Mouse (Mus musculus) spleen, adult 12 weeks (tissue): ENCODE results near the gene Ncoa1.

Source experiments
- DNase-seq: peaks from one replicate; pipeline ENCODE4 v3.0.0; 2022; ENCODE audit warnings: low spot score

Ncoa1 gene

DNA sequence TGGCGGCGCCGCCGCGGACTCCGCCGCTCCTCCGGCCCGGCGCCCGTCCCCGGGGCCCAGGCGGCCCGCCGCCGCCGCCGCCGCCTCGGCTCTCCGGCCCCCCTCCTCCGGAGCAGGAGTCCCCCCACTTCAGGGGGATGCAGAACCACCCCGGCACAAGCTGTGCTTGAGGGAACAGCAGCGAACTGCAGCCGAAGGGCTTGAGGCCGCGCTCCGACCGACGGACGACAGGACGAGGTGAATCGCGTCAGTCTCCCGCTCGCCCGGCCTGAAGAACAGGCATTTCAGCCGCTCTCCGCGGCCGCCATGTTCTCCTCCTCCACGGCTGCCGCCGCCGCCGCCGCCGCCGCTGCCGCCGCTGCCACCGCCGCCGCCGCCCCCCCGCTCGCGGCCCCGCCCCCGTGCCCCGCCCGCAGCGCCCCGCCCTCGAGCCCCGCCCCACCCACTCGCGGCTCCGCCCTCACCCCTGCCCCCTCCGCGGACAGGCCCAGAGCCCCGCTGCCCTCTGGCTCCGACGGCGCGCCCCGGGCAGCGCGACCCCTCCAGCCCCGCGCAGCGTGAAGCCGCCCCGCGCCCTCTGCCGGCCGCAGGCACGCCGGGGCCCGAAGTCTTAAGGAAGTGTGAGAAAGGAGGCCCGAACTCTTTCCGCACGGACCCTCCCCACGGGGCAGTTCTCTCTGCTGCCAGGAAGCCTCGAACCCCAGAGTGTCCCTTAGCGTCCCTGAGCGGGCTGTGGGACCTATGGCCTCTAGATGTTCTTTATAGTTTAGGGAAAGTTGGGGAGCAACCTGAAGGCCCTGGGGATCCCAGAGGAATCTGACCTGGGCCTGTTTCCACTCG is at the start of gene Ncoa1:
Gene Ncoa1, minus strand, starts transcription at position 351 of the 840 bp plus-strand sequence.
- peak; percentile 44 for DNase-seq

DNA sequence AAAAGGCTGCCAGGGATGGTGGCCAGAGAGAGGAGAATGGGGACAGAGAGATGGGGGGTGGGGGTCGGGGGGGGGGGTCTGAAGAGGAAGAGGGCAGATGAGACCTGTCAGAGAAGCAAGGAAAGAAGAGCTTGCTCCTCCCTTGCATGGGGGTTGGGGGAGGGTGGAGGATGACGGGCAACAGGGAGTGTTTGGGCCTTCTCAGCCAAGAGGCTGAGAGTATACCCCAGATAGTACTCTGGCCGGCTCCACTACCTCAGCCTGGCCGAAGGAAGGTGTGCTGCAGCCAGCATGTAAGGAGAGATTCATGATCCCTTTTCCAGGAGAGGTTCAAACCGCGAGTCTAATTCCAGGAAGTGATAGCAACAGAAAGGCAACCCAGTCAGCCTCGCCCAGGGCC is 47.6 kb upstream of the Ncoa1 start:
- DNase-seq, result no peak

DNA sequence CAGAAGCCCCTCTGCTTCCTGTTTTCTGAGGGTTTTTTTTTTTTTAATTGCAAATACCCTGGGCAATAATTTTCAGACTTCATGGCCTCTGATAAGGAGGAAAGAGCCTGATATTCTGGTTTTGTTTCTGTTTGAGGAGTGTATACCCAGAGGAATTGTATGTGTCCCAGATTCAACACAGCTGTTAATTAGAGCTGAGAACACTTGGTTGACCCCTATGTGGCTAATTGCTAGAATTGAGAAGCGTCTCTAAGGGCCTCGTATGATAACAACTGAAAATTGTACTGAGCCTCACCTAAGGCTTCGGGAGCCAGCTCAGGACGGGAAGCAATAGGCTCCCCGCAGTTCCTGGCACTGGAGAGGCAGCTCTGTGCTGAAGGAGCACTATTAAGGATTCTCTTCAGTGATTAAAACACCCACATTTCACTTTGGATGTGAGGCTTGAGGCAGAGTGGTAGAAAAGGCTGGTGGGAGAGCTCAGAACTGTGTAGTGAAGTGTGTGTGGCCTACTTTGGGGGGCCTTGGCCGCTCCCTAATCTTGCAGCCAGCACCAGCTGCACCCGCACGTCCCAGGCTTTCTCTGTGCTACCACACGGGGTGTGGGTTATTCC is 46.8 kb upstream of the Ncoa1 start:
- DNase-seq, result no peak

DNA sequence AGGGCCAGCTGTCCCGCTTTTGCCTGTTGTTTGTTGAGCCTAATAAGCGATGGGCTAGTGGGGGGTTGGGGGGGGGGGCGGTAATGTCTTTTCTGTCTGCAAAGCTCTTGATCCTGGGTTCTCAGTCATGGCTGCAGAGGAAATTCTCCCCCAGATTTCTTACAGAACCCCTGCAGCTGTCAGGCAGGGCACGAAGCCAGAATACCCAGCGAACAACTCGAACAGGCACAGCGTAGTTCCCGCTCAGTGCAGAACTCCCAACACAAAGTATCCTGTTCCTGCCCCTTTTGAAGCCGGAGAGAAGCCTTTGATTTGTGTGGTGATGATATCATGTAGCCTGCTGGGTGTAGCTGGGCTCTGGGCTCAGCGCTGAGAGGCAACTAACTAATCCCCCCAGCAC is 46.2 kb upstream of the Ncoa1 start:
- DNase-seq, result no peak

DNA sequence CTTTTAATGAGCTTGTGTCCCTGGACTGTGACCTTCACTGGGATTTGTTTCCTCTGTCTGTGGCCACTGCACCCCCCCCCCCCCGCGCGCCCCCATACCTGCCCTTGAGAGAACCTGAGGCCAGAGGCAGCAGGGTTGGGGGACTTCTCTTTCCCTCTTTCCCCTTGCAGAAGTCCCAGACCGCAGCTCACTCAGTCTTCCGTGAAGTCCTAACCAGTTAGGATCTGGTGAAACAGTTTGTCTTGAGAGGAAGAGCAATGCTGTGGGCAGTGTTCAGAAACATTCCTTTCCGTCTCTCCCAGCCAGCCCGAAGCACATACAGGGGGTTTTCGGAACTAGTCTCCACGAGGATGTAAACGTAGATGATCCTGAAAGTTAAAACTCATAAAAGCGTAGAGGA is 42.0 kb upstream of the Ncoa1 start:
- DNase-seq, result no peak

DNA sequence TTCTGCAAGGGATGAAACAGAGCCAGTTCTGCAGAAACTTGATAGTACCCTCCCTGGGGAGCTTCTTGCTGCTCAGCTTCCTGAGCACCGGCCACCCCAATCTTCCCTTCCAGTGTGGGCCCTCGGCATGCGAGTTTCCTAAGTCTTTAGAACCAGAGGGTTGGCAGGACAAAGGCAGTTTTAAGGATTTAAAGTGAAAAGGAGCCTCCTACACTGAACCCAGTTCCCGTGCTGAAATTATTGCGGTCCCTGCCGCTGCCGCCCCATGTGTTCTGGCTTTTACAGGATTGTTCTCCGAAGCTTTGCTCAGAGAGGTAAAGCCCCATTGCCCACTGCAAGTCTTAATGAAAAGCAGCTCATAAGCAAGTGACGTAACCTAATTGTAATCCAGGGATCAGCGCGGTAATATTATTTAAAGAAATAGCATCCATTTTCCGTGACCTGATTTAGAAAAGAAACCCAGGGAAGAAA is 32.6 kb upstream of the Ncoa1 start:
- no peak for DNase-seq

DNA sequence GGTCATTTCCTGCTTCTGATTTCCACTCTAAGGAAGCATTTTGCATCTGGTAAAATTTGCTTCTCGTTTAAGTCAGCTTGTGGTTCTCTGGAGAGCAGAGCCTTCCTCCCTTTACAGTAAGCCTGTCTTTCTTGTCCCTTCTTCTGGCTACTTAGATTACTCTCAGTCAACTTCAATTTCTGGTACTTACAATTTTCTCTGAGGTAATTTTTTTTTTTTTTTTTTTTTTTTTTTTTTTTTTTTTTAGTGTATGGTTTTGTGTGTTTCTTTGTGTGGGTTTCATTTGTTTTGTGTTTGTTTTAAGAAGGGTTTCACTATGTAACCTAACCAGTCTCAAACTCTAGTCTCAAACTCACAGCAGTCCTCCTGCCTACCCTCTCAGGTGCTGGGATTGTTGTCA is 31.2 kb upstream of the Ncoa1 start:
- DNase-seq, result no peak

DNA sequence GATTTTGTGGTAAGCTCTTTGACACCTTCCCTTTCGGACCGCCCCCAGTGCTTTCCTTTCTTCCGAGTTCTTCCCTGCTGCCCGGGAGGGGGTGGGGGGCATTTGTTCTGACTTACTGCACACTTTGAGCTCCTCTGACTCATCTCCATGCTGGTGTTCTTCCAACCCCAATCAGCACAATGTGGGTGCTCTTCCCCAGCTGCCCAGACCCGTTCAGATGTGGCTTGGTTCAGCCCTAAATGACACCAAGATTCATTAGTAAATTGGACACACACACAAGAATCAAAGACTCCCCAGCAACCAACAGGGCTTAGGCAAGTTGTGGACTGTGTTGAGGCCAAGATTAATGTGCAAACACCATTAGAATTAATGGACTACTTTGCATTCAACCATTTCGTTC is 30.5 kb upstream of the Ncoa1 start:
- DNase-seq, result no peak

DNA sequence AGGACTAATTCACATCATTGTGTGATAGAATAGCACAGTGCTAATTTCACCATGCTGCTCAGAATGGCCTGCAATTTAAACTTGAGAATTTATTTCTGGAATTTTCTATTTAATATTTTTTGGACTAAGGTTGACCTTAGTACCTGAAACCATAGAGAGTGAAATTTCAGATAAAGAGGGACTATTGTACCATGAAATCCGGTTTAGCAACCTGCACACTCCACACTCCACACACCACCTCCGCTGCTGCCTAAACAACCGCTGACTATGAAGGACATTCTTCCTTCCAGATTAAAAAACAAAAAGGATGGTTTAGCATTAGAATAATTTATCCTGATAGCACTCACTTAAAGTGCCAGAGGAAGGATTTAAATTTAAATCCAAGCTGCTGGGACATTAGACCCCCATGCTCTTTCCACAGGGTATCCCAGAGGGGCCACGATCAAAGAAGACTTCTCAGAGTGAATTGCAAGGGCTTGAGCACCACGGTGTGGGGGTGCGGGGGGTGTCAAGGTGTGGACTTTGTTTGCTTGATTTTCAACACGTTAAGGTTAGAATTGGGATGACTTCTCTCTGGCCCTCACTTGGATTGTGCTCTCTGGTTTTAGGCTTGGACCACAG is 29.9 kb upstream of the Ncoa1 start:
- no peak for DNase-seq

DNA sequence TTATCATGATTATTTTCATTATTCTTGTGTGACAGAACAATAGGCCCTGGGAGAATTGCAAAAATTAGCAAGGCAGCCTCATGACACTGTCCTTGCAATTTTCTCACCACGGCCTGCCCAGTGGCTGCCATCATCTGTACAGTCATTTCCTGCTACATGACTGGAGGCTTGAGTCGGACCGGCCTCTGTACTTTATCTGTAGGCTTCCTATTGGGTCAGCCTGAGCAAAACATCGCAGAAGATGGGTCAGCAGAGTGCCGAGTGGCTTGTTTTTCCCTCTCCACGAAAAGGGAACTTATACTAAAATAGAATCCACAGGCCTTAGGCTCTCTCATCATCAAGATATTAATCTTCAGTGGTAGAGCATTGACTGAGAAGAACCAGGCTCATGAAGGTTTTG is 28.3 kb upstream of the Ncoa1 start:
- no peak for DNase-seq

DNA sequence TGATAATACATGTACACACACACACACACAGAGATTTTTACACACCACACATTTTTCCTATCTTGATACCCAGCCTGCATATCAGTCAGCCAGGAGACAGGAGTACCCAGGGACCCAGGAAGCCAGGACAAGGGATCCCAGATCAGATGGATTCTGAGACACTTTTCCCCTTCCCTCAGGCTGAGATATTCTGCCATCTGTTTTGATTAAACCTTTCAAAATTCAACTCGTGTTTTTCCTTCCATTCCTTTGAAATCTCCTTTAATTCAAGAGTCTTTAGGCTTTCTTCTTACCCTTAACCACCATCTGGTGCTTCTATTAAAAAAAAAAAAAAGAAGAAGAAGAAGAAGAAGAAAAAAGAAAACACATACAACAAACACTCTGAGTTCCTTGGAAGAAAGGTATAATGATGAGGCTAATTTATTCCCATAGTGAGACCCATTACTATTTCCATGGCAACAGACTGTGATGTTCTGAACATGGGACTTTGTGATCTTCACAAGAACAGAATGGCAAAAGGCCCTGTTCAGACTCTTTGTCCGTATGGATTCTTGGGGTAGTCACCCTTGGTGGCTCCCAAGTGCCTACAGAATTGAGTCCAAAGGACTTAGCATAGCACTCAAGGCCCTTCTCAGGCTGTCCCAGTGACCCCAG is 26.8 kb upstream of the Ncoa1 start:
- DNase-seq, result no peak

DNA sequence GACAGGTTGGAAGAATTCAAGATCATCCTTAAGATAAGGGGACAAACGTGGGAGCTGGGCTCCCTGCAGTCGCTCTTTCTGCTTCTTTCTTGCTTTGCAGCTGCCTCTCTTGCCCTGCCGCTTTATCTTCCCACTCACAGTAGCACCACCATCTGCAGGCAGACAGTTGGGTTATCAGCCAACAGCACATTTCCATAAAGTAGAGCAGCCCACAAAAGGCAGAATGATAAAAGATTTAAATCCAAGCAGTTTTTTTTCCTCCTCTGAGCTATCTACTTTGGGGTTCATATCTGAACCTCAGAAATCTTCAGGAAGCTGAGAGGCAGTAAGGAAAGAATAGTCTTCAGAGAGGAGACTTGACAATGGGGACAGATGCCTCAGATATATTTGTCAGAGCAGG is 24.9 kb upstream of the Ncoa1 start:
- DNase-seq, result no peak

DNA sequence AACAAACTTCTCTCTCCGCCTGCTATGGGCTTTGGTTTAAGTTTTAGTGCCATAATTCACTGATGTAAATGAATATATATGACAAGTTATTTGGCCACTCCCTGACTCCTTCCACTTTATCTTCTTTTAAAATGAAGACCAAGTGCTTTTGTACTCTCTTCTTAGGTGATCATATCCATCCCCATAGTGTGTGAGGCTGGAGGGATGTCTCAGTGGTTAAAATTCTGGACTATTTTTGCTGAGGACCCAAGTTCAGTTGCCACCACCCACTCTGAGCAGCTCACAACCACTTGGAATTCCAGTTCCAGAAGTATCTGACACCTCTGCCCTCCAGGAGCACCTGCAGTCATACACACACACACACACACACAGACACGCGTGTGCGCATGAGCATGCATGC is 23.5 kb upstream of the Ncoa1 start:
- DNase-seq, result no peak

DNA sequence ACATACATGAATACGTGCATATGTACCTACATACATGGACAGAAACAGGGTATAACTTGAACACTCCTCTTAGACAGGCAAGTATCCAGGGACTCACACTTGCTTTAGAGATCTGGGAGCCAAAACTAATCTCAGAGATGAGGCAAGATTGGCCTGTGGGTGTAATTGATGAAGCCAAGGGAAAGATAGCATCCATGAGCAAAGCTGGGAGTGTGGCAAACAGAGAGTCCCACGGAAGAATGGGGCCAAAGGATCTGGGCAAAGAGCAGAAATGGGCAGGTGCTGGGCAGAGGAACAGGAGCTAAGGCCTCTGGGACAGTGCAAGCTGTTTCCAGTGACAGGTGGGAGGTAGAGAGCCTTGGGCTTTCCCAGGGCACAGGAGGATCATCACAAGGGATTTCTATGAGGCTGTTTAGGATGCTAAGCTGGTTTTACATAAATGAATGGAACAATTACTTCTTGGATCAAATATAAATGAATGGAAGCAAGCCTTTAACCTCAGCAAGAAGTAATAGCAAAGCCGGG is 22.7 kb upstream of the Ncoa1 start:
- no peak for DNase-seq

DNA sequence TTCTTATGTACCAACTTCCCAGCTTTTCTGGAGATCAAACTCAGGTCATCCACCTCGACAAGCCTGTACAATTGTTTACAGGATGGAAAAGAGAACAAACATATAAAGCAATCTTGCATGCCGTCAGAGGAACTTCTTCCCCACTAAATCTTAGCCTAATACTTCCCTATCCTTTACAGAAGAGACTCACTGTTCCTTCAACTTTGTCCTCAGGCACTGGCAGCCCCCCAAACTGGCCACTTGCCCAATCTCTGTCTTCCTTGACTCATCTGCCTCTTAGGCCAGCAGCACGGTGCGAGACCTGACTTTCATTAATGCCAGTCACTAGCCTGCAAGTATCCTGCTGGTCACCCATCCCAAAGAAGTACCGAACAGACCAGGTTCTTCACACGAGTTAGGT is 11.4 kb upstream of the Ncoa1 start:
- DNase-seq, result no peak

DNA sequence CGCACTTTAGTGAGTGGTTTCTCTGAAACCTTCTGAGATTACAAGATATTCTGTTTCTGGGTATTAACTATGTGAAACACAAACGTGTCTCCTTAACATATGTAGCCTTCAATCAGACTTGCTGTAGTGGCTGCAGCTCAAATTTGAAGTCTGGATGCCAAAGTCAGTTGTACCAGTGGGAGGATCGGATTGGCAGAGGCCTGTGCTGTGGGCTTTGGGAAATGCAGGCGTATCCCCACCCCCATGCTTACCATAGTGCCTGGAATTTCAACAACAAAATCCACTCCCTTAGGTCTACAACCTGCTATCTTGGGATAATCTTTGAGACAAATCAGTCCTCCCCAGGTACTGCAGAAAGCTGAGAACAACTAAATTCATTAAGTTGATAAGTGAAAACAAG is 6.4 kb upstream of the Ncoa1 start:
- DNase-seq, result no peak

DNA sequence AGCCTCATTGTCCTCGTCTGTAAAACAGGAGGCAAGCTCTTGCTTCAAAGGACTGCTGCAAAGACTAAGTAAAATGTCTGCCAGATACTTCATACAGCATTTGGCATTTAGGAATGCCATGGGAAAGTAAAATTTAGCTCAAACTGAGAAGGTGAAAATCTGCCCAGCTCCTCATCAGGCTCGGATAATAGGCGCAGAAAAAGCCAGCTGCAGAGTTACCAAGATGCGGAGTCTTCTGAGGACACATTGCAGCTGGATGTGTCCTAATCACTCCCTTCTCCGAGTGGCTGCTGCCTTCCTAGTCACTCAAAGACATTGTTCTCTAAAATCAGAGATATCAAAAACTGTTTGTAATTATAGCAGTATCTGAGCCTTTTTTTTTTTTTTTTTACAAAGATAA is 4.7 kb upstream of the Ncoa1 start:
- DNase-seq, result no peak

DNA sequence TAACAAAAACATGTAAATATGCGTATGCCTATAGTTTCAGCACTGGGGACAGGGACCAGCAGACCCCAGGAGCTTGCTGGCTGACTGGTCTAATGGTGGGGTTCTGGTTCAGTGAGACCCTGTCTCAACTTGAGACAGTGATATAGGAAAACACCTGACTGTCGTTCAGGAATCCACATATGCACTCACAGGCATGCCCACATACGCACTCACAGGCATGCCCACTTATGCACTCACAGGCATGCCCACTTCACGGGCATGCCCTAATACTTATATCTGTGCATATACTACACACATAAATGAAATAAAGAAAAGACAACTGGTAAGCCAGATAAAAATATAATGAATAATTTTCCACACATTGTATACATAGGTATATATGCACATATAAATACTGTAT is 3.3 kb upstream of the Ncoa1 start:
- DNase-seq, result no peak

DNA sequence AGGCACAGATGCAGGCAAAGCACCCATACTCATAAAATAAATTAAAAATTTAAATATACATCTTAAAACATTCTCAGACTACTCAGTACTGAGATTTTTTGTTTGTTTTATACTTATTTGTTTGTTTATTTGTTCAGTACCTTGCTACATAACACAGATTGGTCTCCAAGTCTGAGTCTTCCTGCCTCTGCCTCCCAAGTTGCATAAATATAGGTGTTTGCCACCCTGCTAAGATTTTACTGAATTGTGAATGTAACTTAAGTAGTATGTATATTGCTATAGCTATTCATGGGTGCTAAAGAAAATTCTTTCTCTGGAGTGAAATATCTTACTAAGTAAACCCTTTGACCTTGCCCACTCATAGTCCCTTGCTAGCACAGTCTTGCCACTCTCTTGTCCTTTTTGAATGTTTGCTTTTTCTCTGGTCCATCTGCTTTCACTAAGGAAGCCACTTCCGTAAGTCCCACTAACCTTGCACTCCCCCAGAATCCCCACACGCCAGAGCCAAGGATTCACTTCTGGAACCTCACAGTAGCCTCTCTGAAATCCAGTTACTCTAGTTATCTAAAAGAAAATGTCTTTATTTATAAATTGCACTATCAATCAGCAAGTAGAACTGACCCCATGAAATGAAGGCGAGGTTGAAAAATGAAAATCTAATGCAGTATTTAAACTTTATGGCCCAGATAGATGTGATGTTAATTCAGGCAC is 2.3 kb upstream of the Ncoa1 start:
- no peak for DNase-seq

DNA sequence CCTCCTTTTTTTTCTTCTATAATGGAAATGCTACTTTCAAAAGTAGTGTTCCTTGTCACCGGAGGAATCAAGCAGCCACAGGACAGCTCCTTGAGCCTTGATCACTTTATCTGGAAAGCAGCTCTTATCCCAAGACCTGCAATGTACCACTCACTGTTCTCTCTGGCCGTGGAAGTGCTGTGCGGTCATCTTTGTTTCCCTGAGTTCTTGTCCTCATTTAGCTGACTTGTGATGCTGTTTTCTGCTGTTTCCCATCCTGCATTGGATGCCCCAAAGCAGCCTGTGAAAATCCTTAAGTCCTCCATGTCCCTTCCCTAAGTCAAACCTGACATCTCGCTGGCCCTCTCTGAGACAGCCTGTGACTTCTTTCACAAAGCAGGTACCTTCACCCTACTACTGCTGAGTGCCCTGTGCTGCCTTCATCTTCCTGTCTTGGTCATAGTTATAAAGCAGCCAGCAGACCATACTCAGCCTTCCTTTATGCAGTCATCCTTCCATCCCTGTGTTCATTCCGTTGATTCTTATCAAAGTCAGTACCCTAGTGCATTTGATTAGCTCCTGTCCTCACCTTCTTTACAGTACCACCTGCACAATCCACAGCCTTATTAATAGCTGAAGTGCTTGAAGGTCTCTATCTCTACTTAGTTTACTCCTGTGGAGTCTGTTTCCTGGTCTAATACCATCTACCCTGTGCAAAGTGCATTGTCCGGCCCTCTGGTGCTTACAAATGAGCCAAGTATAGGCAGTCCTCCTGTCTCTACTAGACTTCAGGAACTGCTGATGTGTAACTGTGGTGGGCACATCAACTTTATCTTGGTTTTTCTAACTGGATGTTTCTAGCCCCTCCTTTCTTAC is 1.2 kb upstream of the Ncoa1 start:
- DNase-seq, result no peak

DNA sequence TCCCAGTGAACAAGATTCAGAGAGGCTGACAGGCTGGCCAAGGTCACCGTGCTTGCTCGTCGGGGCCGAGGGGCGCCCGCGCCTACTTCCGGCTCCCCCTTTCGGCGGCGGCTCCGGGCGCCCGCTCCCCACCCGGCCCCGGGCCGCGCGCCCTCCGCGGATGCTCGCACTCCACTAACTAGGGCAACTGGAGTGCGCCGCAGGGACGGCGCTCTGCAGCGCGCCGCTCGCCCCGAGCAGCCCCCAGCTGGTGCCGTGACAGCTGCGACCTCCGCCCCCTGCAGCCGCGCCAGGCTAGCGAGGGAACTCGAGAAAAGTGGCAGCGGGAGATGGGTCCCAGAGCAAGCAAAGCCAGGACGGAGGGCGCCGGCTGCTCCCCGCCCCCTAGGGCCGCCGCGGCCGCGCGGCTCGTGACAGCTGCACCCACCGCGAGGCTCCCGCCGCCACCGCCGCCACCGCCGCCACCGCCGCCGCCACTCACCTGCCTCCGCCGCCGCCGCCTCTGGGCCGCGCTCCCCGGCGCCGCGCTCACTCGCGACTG is 621 bp downstream of the Ncoa1 start:
- peak; percentile 13 for DNase-seq
